Mouse (Mus musculus) kidney, postnatal 10 days (tissue): ENCODE measurements around the gene Olfr44.

Experiments
- DNase-seq: peaks from one replicate; pipeline ENCODE4 v3.0.0; 2021; ENCODE audit warnings: mixed read lengths

Gene Olfr44

GRCm38 (mm10) chr9:39493895-39494294 is at the start of gene Olfr44:
TSS of gene Olfr44 (minus strand) at chr9:39493995.
- DNase-seq: no peak

GRCm38 (mm10) chr9:39523616-39524285 is 30.0 kb upstream of the Olfr44 start:
- DNase-seq: no peak

GRCm38 (mm10) chr9:39518595-39518994 is 24.8 kb upstream of the Olfr44 start:
- no peak for DNase-seq

GRCm38 (mm10) chr9:39515531-39515930 is 21.7 kb upstream of the Olfr44 start, which contains the start of gene Olfr957:
TSS of gene Olfr957 (minus strand) at chr9:39515809.
- no peak for DNase-seq

- DNase-seq: no peak
Measured at GRCm38 (mm10) chr9:39509412-39509811, 15.6 kb upstream of the Olfr44 start.

GRCm38 (mm10) chr9:39508998-39509397 is 15.2 kb upstream of the Olfr44 start:
- DNase-seq: peak; percentile 74

GRCm38 (mm10) chr9:39471844-39472243 is 22.0 kb downstream of the Olfr44 start, which contains the start of gene Olfr955:
TSS of gene Olfr955 (minus strand) at chr9:39471944.
- DNase-seq: no peak

GRCm38 (mm10) chr9:39456401-39456800 is 37.4 kb downstream of the Olfr44 start, which contains the start of gene Olfr954:
TSS of gene Olfr954 (plus strand) at chr9:39456701.
- DNase-seq: no peak
